Mouse (Mus musculus): Measurements from ENCODE around the gene Rab3ip.

The Rab3ip gene

GRCm38 (mm10) chr10:116919368-116920317 lies 30.9 kb downstream of the Rab3ip start:
- no peak for DNase-seq

- no peak for DNase-seq
Observed at GRCm38 (mm10) chr10:116916581-116916980, 34.0 kb downstream of the Rab3ip start.

GRCm38 (mm10) chr10:116915286-116915685 lies 35.3 kb downstream of the Rab3ip start:
- no peak for DNase-seq

- no peak for DNase-seq
Observed at GRCm38 (mm10) chr10:116914586-116914985, 36.0 kb downstream of the Rab3ip start.

GRCm38 (mm10) chr10:116913647-116914273 lies 36.8 kb downstream of the Rab3ip start:
- no peak for DNase-seq

GRCm38 (mm10) chr10:116912850-116913249 lies 37.7 kb downstream of the Rab3ip start:
- DNase-seq = no peak

- DNase-seq = no peak
Observed at GRCm38 (mm10) chr10:116908901-116909642, 41.5 kb downstream of the Rab3ip start.

- DNase-seq = no peak
Observed at GRCm38 (mm10) chr10:116906794-116907193, 43.8 kb downstream of the Rab3ip start.

- peak; percentile 15 to 36 for DNase-seq
Observed at GRCm38 (mm10) chr10:116904503-116904908, 46.1 kb downstream of the Rab3ip start.

GRCm38 (mm10) chr10:116896336-116897177 lies 54.0 kb downstream of the Rab3ip start, which contains the start of gene Myrfl:
Myrfl (minus strand) TSS chr10:116896919.
- no peak for DNase-seq

- DNase-seq = no peak
Observed at GRCm38 (mm10) chr10:116895108-116895833, 55.3 kb downstream of the Rab3ip start.

- no peak for DNase-seq
Observed at GRCm38 (mm10) chr10:116894540-116894939, 56.0 kb downstream of the Rab3ip start.

- peak; percentile 30 to 41 for DNase-seq
Observed at GRCm38 (mm10) chr10:116893753-116894152, 56.8 kb downstream of the Rab3ip start.

- no peak for DNase-seq
Observed at GRCm38 (mm10) chr10:116890587-116890986, 60.0 kb downstream of the Rab3ip start.

- DNase-seq = no peak
Observed at GRCm38 (mm10) chr10:116884552-116884951, 66.0 kb downstream of the Rab3ip start.

GRCm38 (mm10) chr10:116883531-116883930 lies 67.0 kb downstream of the Rab3ip start:
- DNase-seq = no peak

- DNase-seq = no peak
Observed at GRCm38 (mm10) chr10:116877436-116877835, 73.1 kb downstream of the Rab3ip start.

GRCm38 (mm10) chr10:116874490-116874889 lies 76.1 kb downstream of the Rab3ip start:
- DNase-seq = no peak

- DNase-seq = peak in 1 of 2 experiments; percentile 27
Observed at GRCm38 (mm10) chr10:116872016-116872410, 78.6 kb downstream of the Rab3ip start.

GRCm38 (mm10) chr10:116871329-116872015 lies 79.1 kb downstream of the Rab3ip start:
- peak in 1 of 2 experiments; percentile 7 for DNase-seq

GRCm38 (mm10) chr10:116870819-116871218 lies 79.8 kb downstream of the Rab3ip start:
- DNase-seq = no peak
